Mouse (Mus musculus) liver, embryonic 16.5 days (tissue): ENCODE data around the gene Txndc5. TPM values are rescaled to one million over a fixed set of nuclear protein-coding genes. Genes with fewer than 3 reads are reported as not detected.

ENCODE experiments used
- ATAC-seq: fragments of 200-750 bp; cut with Nextera tagmentation; 2 replicates; pipeline ENCODE4 v1.8.0; 2017; ENCODE audit warnings: low read depth, mild to moderate bottlenecking, moderate number of reproducible peaks, moderate library complexity
- H3K27ac ChIP-seq: fragments of 300-500 bp; sonication (generic); 2 replicates; pipeline ENCODE4 v1.5.1; 2014; ENCODE audit warnings: mild to moderate bottlenecking, low read length
- H3K27me3 ChIP-seq: fragments of 300-500 bp; sonication (generic); 2 replicates; pipeline ENCODE4 v1.6.1; 2014; ENCODE audit warnings: low read depth, low read length, mixed read lengths; ENCODE audit not compliant: control insufficient read depth, insufficient read depth
- H3K36me3 ChIP-seq: fragments of 300-500 bp; sonication (generic); 2 replicates; pipeline ENCODE4 v1.6.1; 2014; ENCODE audit warnings: mild to moderate bottlenecking; ENCODE audit not compliant: control insufficient read depth, insufficient read depth
- H3K4me1 ChIP-seq: fragments of 300-500 bp; sonication (generic); 2 replicates; pipeline ENCODE4 v1.6.1; 2014; ENCODE audit warnings: low read depth, low read length, mixed read lengths; ENCODE audit not compliant: control insufficient read depth
- H3K4me2 ChIP-seq: fragments of 300-500 bp; sonication (generic); 2 replicates; pipeline ENCODE4 v1.6.1; 2014; ENCODE audit warnings: low read depth, low read length, mixed read lengths
- H3K4me3 ChIP-seq: fragments of 300-500 bp; sonication (generic); 2 replicates; pipeline ENCODE4 v1.5.1; 2014; ENCODE audit warnings: low read depth, mild to moderate bottlenecking, low read length
- H3K9ac ChIP-seq: fragments of 300-500 bp; sonication (generic); 2 replicates; pipeline ENCODE4 v1.6.1; 2014; ENCODE audit warnings: low read depth, low read length
- H3K9me3 ChIP-seq: fragments of 300-500 bp; sonication (generic); replicated peaks from 2 replicates; pipeline ENCODE4 v1.6.1; 2016; ENCODE audit warnings: low read length; ENCODE audit not compliant: control insufficient read depth
- WGBS: fragments of 180-500 bp; shearing (Covaris S2); extraction: QIAGEN DNeasy Blood & Tissue Kit; methylation state at CpG from one replicate; pipeline ENCODE4 v1.1.7; 2014; ENCODE audit not compliant: insufficient replicate concordance; 5-methylcytosine and 5-hydroxymethylcytosine counted together
- polyA plus RNA-seq: library from polyadenylated mRNA; unstranded; fragments of >200 nt; fragmentation: Nextera tagmentation; extraction: Ambion mirVana; gene quantifications from 2 replicates; pipeline ENCODE4 v1.2.1, GENCODE M21; 2015

Gene Txndc5
- polyA plus RNA-seq, 1 experiment from 2014 or later: 87.3 TPM

- H3K27ac ChIP-seq: no peak overlapping the region
- no peaks in the 10 kb centered on the region for H3K27me3 ChIP-seq
These were observed 27.3 kb downstream of the Txndc5 start for GRCm38 (mm10) chr13:38501314-38501713.

GRCm38 (mm10) chr13:38496715-38497114 lies 31.9 kb downstream of the Txndc5 start:
- H3K27ac ChIP-seq: no peak overlapping the region
- no peak overlapping the region for H3K4me2 ChIP-seq
- H3K4me3 ChIP-seq: no peak overlapping the region
- 28% methylated on average over 3 of the region's 3 CpGs for WGBS
- no peaks in the 10 kb centered on the region for H3K4me1 ChIP-seq
- H3K9ac ChIP-seq: no peak overlapping the region
- no peaks in the 10 kb centered on the region for H3K9me3 ChIP-seq
- no peak for ATAC-seq
- H3K27me3 ChIP-seq: no peaks in the 10 kb centered on the region
- 0 out of 2 replicates have a peak, but pooled peaks cover 5% of the 10 kb centered on the region for H3K36me3 ChIP-seq

More at GRCm38 (mm10) chr13:38501314-38501713, 27.3 kb downstream of the Txndc5 start:
- no peak overlapping the region for H3K4me2 ChIP-seq
- 73% methylated on average over 12 of the region's 12 CpGs for WGBS
- H3K4me1 ChIP-seq: no peaks in the 10 kb centered on the region
- H3K36me3 ChIP-seq: peaks cover 17% of the 10 kb centered on the region
- H3K9ac ChIP-seq: no peak overlapping the region
- H3K4me3 ChIP-seq: no peak overlapping the region
- no peaks in the 10 kb centered on the region for H3K9me3 ChIP-seq
- ATAC-seq: no peak

- Histone ChIP-seq H3K36me3 (no peaks in the 10 kb centered on the region), H3K4me1 (no peaks in the 10 kb centered on the region), H3K4me2 (no peak overlapping the region), H3K4me3 (no peak overlapping the region), H3K9me3 (no peaks in the 10 kb centered on the region), H3K9ac (no peak overlapping the region), H3K27ac (no peak overlapping the region), H3K27me3 (no peaks in the 10 kb centered on the region)
- WGBS: 60% methylated on average over 6 of the region's 6 CpGs
- ATAC-seq: no peak
These were observed 41.9 kb downstream of the Txndc5 start for GRCm38 (mm10) chr13:38486767-38487166.

- Histone ChIP-seq H3K9me3 (no peaks in the 10 kb centered on the region), H3K27ac (no peak overlapping the region), H3K4me1 (no peaks in the 10 kb centered on the region), H3K27me3 (no peaks in the 10 kb centered on the region), H3K4me2 (no peak overlapping the region), H3K9ac (no peak overlapping the region), H3K4me3 (no peak overlapping the region), H3K36me3 (no peaks in the 10 kb centered on the region)
- 66% methylated on average over 5 of the region's 5 CpGs for WGBS
- ATAC-seq: no peak
These were observed 43.9 kb downstream of the Txndc5 start for GRCm38 (mm10) chr13:38484701-38485100.

- H3K4me3 ChIP-seq: no peak overlapping the region
- no peaks in the 10 kb centered on the region for H3K27me3 ChIP-seq
- 62% methylated on average over 7 of the region's 7 CpGs for WGBS
These were observed 47.6 kb downstream of the Txndc5 start for GRCm38 (mm10) chr13:38481021-38481420.

GRCm38 (mm10) chr13:38476936-38477335 lies 51.7 kb downstream of the Txndc5 start:
- Histone ChIP-seq H3K4me1 (no peaks in the 10 kb centered on the region), H3K27me3 (no peaks in the 10 kb centered on the region), H3K4me2 (no peak overlapping the region), H3K9me3 (no peaks in the 10 kb centered on the region), H3K4me3 (no peak overlapping the region), H3K9ac (no peak overlapping the region), H3K36me3 (no peaks in the 10 kb centered on the region), H3K27ac (no peak overlapping the region)
- ATAC-seq: no peak
- WGBS: 38% methylated on average over 8 of the region's 8 CpGs

More at GRCm38 (mm10) chr13:38481021-38481420, 47.6 kb downstream of the Txndc5 start:
- H3K9ac ChIP-seq: no peak overlapping the region
- no peak overlapping the region for H3K27ac ChIP-seq
- H3K36me3 ChIP-seq: no peaks in the 10 kb centered on the region
- H3K4me2 ChIP-seq: no peak overlapping the region
- no peaks in the 10 kb centered on the region for H3K9me3 ChIP-seq
- no peaks in the 10 kb centered on the region for H3K4me1 ChIP-seq
- no peak for ATAC-seq

- Histone ChIP-seq H3K9ac (no peak overlapping the region), H3K9me3 (no peaks in the 10 kb centered on the region), H3K4me2 (no peak overlapping the region), H3K4me1 (no peaks in the 10 kb centered on the region), H3K27me3 (no peaks in the 10 kb centered on the region), H3K4me3 (no peak overlapping the region), H3K27ac (no peak overlapping the region), H3K36me3 (no peaks in the 10 kb centered on the region)
- ATAC-seq: no peak
- WGBS: 62% methylated on average over 6 of the region's 6 CpGs
These were observed 55.1 kb downstream of the Txndc5 start for GRCm38 (mm10) chr13:38473497-38473896.

GRCm38 (mm10) chr13:38472636-38473035 lies 56.0 kb downstream of the Txndc5 start:
- 76% methylated on average over 4 of the region's 4 CpGs for WGBS
- ATAC-seq: no peak
- no peak overlapping the region for H3K4me2 ChIP-seq

GRCm38 (mm10) chr13:38470882-38471281 lies 57.7 kb downstream of the Txndc5 start:
- H3K9me3 ChIP-seq: no peaks in the 10 kb centered on the region
- H3K9ac ChIP-seq: no peak overlapping the region
- no peaks in the 10 kb centered on the region for H3K27me3 ChIP-seq
- H3K4me2 ChIP-seq: no peak overlapping the region
- no peaks in the 10 kb centered on the region for H3K4me1 ChIP-seq
- H3K36me3 ChIP-seq: no peaks in the 10 kb centered on the region
- ATAC-seq: no peak
- WGBS: 75% methylated on average over 5 of the region's 5 CpGs
- no peak overlapping the region for H3K27ac ChIP-seq
- H3K4me3 ChIP-seq: no peak overlapping the region

More at GRCm38 (mm10) chr13:38472636-38473035, 56.0 kb downstream of the Txndc5 start:
- no peak overlapping the region for H3K4me3 ChIP-seq
- H3K9ac ChIP-seq: no peak overlapping the region
- no peaks in the 10 kb centered on the region for H3K27me3 ChIP-seq
- no peaks in the 10 kb centered on the region for H3K4me1 ChIP-seq
- H3K27ac ChIP-seq: no peak overlapping the region
- no peaks in the 10 kb centered on the region for H3K36me3 ChIP-seq
- H3K9me3 ChIP-seq: no peaks in the 10 kb centered on the region
